Mouse (Mus musculus): ENCODE results near the gene B4galt7.

DNA sequence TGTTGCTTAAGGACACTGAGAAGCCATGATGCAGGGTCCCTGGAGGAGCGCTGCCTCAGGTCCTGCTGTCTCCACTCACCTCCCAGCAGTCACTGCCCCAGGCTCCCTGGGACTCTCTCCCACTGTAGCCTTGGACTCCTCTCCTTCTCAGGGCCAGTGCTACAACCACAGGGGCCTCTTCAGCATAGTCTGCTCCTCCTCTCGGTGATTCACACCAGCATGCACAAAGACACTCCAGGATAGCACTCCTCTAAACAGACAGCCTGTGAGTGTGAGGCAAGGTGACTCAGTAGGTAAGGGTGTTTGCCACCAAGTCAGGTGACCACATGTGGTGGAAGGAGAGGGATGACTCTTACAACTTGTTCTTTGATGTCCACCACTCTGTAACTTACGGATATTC is 4.9 kb downstream of the B4galt7 start:
- TF ChIP-seq CTCF (conservative IDR thresholded peaks at IDR 0.05 in 1 of 2, IDR thresholded peaks at IDR 0.05 in 1 of 2; ENCODE audit: low read depth in 2 of 2, low read length in 2 of 2) (no peak), POLR2A (IDR thresholded peaks at IDR 0.05; ENCODE audit: low read depth, low read length) (no peak), GABPA (IDR thresholded peaks at IDR 0.05; ENCODE audit: insufficient replicate concordance, low read depth, low read length) (no peak), ETS1 (conservative IDR thresholded peaks at IDR 0.05; ENCODE audit: low read depth, low read length) (no peak), E2F4 (IDR thresholded peaks at IDR 0.05; ENCODE audit: insufficient replicate concordance, low read depth, low read length) (no peak), EP300 (IDR thresholded peaks at IDR 0.05; ENCODE audit: low read length) (no peak), ZMIZ1 (IDR thresholded peaks at IDR 0.05; ENCODE audit: low read depth, low read length) (no peak), TBP (conservative IDR thresholded peaks at IDR 0.05; ENCODE audit: low read depth, low read length) (no peak), CHD2 (IDR thresholded peaks at IDR 0.05; ENCODE audit: low read length) (no peak), KAT2A (IDR thresholded peaks at IDR 0.05; ENCODE audit: insufficient replicate concordance, low read length) (no peak), HCFC1 (IDR thresholded peaks at IDR 0.05; ENCODE audit: low read depth, low read length) (no peak)

Measured in CH12.LX (cell line).